Mouse (Mus musculus) kidney, postnatal 4 days (tissue): ENCODE data around the gene Elmo1.

Source experiments
- DNase-seq, 2 experiments: peaks; one replicate each; pipeline ENCODE4 v3.0.0; 2021; ENCODE audit warnings: mixed read lengths in 2 of 2

The Elmo1 gene

GRCm38 (mm10) chr13:20090133-20090710 is at the start of gene Elmo1:
Gene Elmo1, plus strand, starts transcription at chr13:20090596.
- DNase-seq, result peak; percentile 77 to 88

DNA sequence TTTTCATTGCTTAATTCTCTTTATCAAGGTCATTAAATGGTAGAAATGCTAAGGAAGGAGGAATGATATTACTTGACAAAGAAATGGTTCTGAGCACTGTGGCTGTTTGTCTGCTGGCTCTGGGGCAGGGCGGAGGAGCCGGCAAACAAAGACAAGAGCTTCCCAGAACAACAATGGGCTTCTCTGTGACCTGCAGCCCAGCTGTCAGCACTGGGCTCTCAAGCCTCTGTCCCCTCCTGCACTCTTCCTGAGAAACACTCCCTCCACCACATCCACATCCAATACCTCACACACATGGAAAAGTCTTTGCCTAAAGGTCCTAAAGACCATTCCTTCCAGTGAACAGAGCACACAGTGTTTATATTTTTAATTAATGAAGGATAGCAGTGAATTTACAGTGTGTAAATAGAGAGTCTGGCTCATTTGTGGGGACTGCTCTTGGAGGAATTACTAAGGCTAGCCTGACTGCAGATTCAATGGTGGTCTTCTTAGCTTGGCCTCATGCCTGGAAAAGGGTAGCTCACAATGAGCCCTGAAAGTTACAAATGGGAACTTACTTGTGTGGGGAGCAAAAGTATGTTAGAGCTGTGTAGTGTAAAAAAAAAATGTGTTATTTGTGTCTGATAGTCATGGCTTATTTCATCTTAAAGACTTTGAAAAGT is 49.1 kb upstream of the Elmo1 start:
- no peak for DNase-seq

DNA sequence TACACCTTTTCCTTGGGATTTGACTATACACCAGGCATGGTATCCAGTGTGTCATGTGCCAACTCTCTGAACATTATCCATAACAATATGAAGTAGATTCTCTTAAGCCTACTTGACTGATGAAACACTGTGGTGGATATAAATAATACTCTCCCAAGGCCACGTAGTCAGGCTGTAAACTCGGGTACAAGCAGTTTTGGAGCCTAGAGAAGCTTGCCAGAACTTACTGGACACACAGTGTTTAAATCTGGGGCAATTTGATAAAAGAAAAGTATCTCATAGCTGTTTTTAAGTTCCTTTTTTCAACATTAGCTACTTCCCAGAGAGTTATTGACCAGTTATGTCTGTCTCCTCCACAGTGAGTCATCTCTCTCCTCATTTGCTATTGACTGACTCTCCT is 47.5 kb upstream of the Elmo1 start:
- no peak for DNase-seq

GRCm38 (mm10) chr13:20045350-20045749 is 45.0 kb upstream of the Elmo1 start:
- no peak for DNase-seq

DNA sequence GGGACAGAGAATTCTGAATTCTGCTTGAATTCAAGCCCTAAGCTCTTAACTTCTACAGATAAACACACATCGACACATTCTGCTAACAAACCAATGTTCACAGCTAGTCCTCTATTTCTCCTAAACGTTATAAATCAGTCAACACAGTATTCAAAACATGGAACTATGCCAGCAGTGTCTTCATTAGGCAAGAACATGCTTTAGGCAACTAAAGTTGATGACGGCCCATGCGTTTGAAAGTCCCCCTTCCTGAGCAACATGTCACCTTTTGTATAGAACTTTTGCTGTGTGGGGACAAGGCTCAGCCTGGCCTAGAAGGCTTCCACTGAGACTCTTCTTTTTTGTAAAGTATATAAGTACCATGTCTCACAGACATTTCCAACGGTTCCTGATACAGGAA is 44.6 kb upstream of the Elmo1 start:
- no peak for DNase-seq

DNA sequence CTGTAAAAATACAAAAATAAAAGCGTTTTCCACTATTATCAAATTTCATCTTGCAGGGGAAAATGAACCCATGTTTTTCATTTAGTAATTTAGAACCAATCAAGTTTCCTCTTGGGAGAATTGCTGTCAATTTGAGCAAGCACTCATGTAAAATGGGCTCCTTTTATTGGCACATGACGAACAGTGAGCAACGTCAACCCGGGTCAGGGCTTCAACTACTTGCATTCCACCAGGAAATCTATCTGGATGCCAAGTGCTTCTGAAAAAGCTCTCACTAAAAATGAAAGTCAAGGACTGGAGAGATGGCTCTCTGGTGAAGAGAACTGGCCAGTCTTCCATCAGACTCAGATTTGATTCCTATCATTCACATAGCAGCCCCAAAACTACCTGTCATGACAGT is 44.0 kb upstream of the Elmo1 start:
- no peak for DNase-seq

DNA sequence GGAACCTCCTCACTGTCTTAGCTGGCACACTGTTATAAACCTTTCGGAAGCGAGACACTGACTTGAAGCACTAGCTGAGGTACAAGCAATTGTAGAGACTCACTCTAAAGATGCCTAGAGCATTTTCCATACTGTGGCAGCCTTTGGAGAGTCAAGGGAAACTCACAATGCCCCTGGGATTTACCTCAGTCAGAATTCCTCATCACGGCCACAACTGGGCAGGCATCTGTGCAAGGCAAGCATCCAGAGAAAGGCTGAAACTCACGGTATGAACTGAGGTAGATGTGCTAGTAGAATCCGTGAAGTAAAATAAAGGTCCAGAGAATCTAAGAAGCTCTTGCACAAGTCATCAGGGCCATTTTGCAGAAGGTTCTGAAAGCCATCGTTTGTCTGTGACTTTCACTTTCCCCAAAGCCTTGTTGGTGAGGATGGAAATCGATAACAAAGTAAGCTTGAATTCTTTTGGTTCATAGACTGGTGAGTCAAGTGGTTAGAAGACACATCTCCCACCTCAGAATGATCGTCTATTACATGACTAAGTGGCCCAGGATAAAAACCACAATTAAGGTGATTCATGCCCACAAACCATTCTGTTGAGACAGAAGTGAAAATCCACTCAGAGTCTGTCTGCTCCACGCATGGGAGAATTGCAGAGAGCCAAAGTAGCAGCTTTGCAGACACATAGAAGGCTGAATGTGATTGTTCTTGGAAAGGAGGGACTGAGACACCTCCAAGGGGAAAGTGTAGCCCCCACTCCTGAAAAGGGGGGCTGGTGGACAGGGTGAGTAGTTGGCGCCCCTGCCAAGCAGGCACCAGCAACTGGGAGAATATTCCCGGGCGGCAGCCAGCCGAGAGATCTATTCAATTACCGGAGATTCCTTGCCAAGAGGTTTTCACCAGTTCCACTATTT is 42.2 kb upstream of the Elmo1 start:
- DNase-seq, result no peak

- no peak for DNase-seq
These were observed 41.6 kb upstream of the Elmo1 start for GRCm38 (mm10) chr13:20048837-20049160.

GRCm38 (mm10) chr13:20049654-20050053 is 40.7 kb upstream of the Elmo1 start:
- DNase-seq, result no peak

DNA sequence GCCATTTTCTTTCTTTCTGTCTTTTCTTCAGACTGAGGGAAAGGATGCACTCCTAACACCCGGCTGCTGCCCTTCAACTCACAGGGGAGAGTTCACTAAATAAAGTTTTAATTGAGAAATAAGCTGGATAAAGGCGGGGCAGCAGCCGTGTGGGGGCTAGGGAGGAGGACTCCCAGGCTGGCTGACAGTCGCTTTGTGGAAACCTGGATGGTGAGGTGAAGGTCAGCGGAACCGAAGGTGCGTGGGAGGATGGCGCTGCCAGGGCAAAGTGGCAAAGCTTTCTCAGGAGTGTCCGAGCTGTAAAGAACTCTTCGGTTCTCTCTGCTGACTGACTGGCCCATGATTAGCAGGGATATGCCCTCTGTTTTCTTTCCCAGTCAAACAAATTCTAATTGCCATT is 40.2 kb upstream of the Elmo1 start:
- DNase-seq, result peak; percentile 41 to 64

GRCm38 (mm10) chr13:20057926-20058325 is 32.5 kb upstream of the Elmo1 start:
- no peak for DNase-seq

DNA sequence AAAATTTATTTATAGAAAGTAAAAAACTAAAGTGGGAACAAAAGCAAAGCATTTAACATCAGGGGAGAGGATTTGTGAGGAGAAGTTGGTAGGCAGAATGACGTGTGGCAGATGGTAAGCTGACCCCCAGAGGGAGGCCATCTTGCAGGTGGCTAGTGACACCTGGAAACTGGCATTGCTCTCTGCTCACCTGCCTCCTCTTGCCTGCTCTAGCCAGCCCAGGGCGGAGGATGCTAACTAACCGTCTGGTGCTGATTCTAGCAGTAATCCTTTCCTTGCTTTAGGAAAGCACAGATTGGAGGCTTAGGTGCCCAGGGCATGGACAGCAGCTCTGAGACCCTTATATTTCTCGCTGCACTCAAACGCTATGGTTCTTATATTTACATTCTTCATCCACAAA is 29.4 kb upstream of the Elmo1 start:
- no peak for DNase-seq

DNA sequence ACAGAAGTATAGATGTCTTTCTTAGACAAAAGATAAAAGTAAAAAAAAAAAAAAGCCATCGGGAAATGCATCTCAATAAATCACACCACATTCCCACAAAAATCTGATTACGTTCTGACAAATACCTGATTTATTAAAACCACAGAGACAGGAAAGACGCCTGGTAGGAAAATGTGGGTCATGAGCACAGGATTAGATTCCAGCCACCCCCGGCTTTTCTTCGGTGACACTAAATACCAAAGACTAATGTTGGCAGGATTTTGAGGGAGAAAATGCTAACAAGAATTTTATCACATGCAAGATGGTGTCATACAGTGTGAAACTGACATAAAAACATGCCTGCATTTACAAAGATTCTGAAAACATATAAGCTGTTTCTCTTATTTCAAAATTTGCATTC is 27.1 kb upstream of the Elmo1 start:
- DNase-seq, result peak in 1 of 2 experiments; percentile 9

DNA sequence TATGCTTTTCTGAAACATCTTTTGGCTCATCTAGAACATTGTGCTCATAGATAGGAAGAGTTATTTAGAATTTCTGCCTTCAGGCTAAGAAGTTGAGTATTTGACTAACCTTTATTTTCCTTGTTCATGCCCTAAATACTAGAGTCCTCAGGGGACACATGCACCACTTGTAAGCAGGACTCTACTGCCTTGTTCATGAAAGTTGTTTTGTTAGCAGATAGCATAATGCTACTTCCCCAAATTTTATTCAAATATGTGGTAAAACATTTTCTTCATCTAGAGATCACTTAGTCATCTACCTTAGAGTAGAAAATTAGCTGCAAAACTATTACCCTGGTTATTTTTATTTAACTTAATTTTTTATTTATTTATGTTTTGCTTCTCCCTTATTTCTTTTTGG is 18.4 kb upstream of the Elmo1 start:
- no peak for DNase-seq

DNA sequence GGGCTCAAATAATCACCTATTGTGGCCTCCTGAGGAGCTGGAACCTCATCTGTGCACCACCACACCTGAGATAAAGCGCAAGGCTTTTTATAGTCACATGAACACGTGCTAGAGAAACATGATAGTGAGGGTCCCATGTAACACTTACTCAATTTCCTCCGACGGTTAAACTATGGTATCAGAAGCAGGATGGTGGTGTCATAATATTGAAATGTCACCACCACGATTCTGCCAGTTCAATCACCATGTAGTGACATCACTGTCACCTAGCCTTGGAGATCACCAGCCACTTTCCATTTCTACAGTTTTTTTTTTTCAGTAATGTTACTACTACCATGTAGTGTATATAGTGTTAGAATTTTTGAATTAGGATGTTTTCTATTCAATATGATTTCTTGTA is 17.4 kb upstream of the Elmo1 start:
- no peak for DNase-seq

GRCm38 (mm10) chr13:20076521-20076920 is 13.9 kb upstream of the Elmo1 start:
- no peak for DNase-seq

DNA sequence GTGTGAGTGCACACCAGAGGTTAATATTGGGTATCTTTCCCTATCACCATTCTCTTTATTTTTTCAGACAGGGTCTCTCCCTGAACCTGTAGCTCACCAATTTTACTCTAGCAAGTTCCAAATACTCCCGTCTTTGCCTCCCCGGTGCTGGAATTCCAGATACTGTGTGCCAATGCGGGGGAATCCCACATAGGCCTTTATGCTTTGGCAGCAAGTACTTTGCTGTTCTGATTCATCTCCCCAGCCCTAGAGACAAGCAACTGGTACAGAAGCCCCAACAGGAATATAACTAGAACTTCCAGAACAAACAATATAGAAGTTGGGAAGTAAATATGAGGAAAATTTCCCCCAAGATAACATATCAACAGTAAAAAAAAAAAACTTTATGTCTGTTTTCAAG is 13.2 kb upstream of the Elmo1 start:
- DNase-seq, result no peak

GRCm38 (mm10) chr13:20090711-20091603 is 561 bp downstream of the Elmo1 start:
- peak; percentile 63 to 75 for DNase-seq

DNA sequence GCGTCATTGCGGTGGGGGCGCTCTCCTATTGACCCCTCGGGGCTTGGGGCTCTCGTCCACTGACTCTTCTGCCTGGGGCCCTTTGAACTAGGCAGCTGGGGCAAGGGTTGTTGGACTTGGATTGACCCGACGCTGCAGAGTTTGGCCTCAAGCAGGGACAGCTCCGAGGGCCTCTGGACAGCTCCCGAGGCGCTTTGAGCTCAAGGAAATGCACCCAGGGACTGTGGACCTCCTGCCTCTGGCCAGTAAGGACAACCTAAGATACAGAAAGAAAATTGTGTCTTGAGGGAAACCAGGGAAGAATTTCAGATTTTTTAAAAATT is 1.2 kb downstream of the Elmo1 start:
- no peak for DNase-seq

DNA sequence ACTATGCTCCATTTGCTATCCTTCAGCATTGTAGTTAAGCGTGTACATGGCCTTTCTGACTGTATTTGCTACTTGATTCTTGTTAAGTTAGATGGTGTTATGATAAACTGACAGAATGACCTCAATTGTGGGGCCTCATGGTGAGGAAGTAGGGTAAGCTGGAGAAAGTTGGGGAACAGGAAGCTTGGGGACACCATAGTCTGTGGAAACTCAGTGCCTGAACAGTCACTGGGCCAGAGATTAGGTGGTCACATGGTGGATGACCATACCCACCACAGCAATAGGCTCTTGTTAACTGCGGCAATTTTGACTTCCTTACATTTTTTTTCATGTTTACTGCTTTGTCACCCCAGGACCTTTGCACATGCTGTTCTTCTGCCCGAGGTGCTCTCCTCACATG is 1.9 kb downstream of the Elmo1 start:
- no peak for DNase-seq

DNA sequence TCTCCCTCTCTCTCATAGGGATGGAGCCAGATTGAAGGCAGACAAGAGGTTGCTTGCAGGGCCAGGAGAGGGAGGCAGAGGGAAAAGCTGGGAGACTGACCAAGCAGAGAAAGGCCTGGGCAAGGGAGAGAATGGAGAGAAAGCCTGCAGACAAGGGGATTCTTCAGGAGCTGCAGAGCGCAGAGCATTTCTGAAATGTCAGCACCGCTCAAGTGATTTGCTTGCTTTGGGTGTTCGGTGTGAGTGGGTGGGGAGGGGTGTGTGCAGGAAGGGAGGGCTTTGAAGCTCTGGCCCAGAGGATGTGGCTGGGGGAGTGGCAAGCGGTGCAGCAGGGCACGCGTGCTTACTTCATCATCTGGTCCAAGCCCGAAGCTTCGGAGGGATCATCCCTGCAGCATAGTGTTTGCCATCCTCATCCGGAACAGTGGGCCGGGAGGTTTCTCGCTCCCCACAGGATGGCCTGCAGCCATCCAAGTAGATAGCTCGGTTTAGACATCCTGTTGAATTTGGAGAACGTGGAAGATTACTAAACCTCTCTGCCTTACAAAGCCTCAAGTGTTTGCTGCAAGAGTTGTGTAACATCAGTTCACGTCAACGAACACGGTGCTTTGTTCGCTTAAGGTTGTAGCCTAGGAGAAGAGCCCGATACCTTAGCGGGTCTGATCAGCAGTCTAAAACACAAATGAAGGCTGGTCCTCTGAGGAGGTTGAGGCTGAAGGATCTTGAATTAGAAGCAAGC is 3.1 kb downstream of the Elmo1 start:
- peak; percentile 32 to 49 for DNase-seq

- DNase-seq, result no peak
These were observed 4.7 kb downstream of the Elmo1 start for GRCm38 (mm10) chr13:20094916-20095700.
